Mouse (Mus musculus) mesoderm, embryonic 11.5 days (tissue): ENCODE measurements around the gene Med10.
A peak's percentile ranks its signal among the peaks of the same experiment; 100 is the strongest.

Experiments used
- DNase-seq: peaks from one replicate; pipeline ENCODE4 v3.0.0-alpha.2; 2012; ENCODE audit warnings: low read depth, low spot score

Gene Med10

GRCm38 (mm10) chr13:69802095-69802494 is at the start of gene Med10:
Gene Med10, plus strand, starts transcription at chr13:69802395.
- DNase-seq = no peak

- DNase-seq = no peak
Observed at GRCm38 (mm10) chr13:69752875-69753274, 49.3 kb upstream of the Med10 start.

GRCm38 (mm10) chr13:69758979-69759378 is 43.2 kb upstream of the Med10 start:
- no peak for DNase-seq

GRCm38 (mm10) chr13:69761393-69761792 is 40.8 kb upstream of the Med10 start:
- DNase-seq = no peak

GRCm38 (mm10) chr13:69764646-69765045 is 37.5 kb upstream of the Med10 start:
- DNase-seq = no peak

GRCm38 (mm10) chr13:69768152-69768551 is 34.0 kb upstream of the Med10 start:
- DNase-seq = no peak

- no peak for DNase-seq
Observed at GRCm38 (mm10) chr13:69770538-69771456, 31.4 kb upstream of the Med10 start.

GRCm38 (mm10) chr13:69772358-69772757 is 29.8 kb upstream of the Med10 start:
- DNase-seq = no peak

- no peak for DNase-seq
Observed at GRCm38 (mm10) chr13:69778221-69778620, 24.0 kb upstream of the Med10 start.

GRCm38 (mm10) chr13:69788704-69789103 is 13.5 kb upstream of the Med10 start:
- DNase-seq = no peak

GRCm38 (mm10) chr13:69791814-69792213 is 10.4 kb upstream of the Med10 start:
- no peak for DNase-seq

- peak; percentile 44 for DNase-seq
Observed at GRCm38 (mm10) chr13:69792541-69793009, 9.6 kb upstream of the Med10 start.

GRCm38 (mm10) chr13:69794808-69795207 is 7.4 kb upstream of the Med10 start:
- DNase-seq = no peak

- peak; percentile 85 for DNase-seq
Observed at GRCm38 (mm10) chr13:69809681-69810611, 7.8 kb downstream of the Med10 start.

GRCm38 (mm10) chr13:69810936-69811680 is 8.9 kb downstream of the Med10 start:
- DNase-seq = no peak

- DNase-seq = no peak
Observed at GRCm38 (mm10) chr13:69813870-69814269, 11.7 kb downstream of the Med10 start.

- DNase-seq = no peak
Observed at GRCm38 (mm10) chr13:69818306-69818705, 16.1 kb downstream of the Med10 start.

GRCm38 (mm10) chr13:69821169-69821822 is 19.1 kb downstream of the Med10 start:
- DNase-seq = no peak

- DNase-seq = no peak
Observed at GRCm38 (mm10) chr13:69823920-69824637, 21.9 kb downstream of the Med10 start.
